Mouse (Mus musculus): Measurements from ENCODE around the gene Casp14.
"Not testable (repeated sequence)": the region's sequence is repeated elsewhere in the genome, so short reads cannot be mapped to it uniquely, and the experiment has no call there.

- TF ChIP-seq POLR2A (IDR thresholded peaks at IDR 0.05; ENCODE audit: insufficient read depth, low read length); CTCF (IDR thresholded peaks at IDR 0.05; ENCODE audit: low read depth, low read length); EP300 (IDR thresholded peaks at IDR 0.05; ENCODE audit: insufficient read depth, low read depth, low read length): not testable (repeated sequence)
Measured at GRCm38 (mm10) chr10:78666696-78667095, 51.4 kb downstream of the Casp14 start.
